Mouse (Mus musculus) skeletal muscle tissue, adult 2 months (tissue): ENCODE data around the gene Hoxa9.

Experiments used
- DNase-seq: peaks from one replicate; pipeline ENCODE4 v3.0.0-alpha.2; 2012; ENCODE audit warnings: low read depth, low spot score

Gene Hoxa9

DNA sequence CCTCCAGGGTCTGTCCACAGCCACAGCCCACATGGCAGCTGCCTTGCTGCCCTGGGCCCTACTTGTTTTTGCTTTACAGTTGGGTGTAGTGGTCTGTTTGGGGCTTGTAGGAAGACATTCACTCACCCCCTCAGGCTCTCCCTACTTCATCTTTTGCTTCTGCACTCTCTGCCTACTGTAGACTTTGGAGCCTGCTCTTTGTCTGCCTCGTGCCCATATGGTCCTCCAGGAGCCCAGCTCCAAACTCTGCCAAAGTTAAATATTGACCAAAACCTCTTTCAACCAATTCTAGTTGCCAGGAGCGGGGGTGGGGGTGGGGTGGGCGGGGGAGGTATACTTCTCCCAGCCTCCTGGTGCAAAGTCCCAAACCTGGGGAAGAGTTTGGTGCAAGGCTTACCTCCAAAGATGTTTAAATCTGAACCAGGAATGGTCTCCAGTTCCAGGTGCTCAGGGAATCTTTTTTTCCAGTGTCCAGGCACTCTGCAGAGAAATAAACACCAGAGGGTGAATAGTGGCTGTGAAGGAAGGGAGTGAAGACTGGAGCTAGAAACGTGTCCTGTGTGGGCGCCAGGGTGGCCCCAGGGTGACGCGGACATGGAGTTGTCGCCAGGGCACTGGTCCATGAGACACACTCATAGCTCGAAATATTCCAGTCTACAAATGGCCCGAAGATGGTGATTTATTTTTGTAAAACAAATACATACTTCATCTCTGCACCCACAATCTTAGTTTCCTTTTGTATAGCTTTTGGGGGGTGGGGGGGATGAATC is 47.4 kb downstream of the Hoxa9 start:
- no peak for DNase-seq

DNA sequence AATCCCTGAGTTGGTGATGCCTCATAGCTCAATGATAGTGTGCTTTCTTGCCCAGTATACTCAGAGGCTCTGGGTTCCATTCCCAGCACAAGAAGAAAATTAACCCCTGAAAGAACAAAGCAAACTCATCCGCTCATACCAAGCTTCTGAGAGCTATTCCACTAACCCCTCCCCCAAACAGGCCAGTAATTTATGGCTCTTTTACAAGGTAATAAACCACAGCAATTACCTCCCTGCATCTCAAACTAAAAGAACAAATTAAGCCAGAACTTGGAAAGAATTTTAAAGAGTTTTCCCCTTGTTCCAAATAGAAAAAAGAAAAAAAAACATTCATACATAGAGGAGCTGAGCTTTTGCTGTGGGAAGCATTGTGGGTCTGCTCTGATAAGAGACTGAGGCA is 48.1 kb downstream of the Hoxa9 start:
- DNase-seq, result no peak

DNA sequence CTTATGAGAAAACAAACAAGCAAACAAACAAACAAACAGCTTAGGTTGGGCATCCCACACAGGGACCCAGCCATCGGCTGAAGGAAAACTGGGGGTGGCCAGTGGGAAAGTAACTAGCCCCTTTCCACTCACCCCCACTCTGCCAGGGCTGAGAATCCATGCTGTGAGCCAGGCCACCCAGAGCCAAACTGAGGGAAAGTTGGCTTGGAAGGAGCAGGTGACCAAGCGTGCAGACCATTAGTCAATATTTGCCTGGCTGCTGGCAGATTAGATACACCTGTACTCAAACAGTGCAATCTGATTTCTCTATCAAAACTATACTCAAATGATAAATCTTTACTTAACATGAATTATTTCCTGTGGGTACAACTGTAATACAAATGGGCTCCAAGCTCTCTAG is 48.9 kb downstream of the Hoxa9 start:
- DNase-seq, result no peak

DNA sequence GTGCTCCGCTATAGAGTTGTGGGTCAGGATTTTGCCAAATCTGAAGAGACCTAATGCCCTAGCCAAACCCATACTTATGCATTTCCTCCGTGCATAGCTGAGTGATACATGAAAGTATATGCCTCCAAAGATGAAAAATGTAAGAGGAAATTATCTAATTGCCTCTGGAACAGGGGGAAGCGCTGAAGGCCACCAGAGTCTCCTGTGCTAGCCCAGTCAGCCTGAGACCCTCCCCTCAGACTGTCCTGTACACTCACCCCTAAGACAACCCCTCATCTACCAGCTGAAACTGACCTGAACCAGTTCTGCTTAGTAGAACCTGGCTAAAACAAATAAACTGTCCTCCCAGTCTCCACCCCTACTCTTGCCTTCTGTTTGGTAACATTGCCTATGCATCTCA is 50.2 kb downstream of the Hoxa9 start:
- no peak for DNase-seq

DNA sequence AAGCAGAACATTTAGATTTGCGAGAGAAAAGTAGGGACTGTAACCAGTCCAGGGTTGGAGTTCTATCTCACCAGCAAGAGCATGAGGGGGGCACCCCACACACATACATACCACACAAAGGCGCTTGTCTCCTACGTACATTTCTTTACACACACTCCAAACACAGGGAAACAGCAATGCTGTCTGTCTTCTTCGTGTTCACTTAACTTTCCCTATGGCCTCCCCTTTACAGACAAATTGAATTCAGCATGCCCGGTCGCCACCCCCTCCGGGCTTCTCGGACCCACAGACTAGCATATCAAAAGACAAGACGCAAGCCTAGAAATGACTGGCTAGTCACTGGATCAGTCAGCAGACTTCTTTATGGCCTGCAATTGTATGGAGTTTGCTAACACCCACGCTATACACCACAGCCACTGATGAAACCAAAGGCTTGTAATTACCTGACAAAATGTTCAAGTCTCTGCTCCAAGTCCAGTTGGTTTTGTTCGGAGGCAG is 50.6 kb downstream of the Hoxa9 start:
- no peak for DNase-seq

DNA sequence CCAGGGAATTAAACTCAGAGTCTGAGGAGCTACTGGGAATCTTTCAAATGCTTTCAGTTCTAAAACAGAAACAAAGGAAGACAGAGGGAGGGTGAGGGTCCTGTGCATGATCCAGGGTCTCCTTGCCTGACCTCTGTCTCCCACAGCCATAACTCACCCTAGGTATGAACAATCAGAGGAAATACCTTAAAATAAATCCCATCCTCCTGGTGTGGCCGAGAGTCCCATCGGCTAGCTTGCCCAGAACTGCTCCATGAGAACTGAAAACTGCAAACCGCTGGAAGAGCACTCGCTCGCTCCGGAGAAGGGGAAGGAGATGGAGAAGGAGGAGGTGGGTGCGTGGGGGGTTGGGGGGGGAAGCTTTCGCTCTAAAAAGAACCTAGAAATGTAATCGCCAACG is 51.2 kb downstream of the Hoxa9 start:
- DNase-seq, result no peak

DNA sequence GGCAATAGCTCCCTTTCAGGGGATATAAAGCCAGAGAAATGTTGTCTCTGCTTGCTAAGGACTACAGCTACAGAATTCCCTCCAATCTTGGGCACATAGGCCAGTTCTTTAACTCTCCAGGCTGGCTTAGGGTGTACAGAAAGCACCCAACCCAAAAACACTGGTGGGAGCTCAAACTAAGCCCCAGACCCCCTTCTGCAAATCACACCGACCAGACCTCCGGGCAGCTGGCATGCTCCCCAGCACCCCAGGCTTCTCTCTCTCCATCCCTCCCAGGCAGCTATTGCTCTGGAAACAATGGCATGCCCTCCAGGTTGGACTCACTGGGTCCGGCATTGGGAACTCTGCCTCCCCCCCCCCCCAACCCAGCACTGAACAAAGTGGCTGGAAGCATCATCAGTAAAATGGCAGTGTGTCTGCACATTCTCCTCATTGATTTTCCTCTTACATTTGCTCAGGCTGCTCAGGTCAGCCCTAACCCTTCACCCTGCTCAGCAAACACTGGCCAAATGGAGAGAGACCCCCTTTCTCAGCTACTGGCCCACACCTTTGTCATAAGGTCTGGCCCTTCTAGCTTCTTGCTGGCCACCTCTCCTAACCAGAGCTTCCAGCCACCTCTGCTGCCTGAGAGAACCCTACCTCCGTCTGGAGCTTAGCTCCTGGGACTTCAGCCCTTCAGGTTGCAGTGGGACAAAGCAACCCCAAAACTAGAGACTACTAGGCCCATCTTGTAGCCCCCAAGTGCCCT is 51.8 kb downstream of the Hoxa9 start:
- no peak for DNase-seq

DNA sequence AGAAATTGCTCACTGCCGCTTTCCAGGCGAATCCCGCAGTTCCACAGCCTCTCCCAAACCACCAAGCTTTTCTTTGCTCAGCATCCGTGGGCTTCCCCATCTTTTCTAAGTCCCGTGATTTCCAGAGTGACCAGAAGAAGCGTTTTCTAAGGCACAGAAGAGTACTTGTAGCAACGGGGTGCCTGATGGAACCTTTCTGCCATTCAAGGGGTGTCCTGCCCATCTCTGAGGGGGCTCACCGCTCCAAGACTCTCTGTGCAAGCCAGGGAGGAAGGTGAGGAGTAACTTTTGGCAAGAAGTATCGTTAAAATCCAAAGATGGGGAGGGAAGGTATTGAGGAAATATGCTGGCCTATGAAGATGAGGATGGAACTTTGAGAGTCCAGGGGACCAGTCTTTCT is 53.1 kb downstream of the Hoxa9 start:
- DNase-seq, result no peak

DNA sequence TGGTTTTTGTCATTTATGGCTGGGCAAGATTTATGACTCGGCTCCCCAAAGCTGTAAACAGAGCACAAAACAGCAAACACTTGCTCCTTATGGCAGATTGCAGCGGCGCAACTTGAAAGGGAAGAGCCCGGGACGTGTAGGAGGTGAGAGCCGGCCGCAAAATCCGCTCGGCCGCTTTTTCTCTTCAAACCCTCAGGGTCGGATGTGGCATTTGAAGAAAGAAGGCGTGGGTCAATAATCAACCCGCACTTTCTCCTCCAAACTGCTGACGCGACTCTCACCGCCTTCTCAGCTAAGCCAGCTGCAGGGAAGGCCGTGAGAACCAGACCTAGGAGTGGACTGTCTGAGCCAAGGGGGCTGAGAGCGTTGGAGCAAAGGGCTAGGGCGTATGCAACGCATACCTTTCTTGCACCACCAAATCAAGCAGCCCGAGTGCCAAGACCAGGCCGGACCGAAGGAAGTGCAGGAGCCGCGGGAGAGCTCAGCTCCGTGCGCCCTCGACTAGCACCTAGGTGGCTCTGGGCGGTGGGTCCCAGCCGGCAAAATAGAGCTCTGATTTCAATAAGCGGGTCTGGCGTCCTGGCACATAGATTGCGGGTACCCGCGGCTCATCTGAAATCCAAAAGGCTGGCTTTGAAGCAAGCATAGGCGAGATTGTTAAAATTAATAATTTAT is 53.7 kb downstream of the Hoxa9 start, which contains the start of gene 5730596B20Rik:
TSS of gene 5730596B20Rik (plus strand) at position 438 of the 675 bp plus-strand sequence.
- no peak for DNase-seq

DNA sequence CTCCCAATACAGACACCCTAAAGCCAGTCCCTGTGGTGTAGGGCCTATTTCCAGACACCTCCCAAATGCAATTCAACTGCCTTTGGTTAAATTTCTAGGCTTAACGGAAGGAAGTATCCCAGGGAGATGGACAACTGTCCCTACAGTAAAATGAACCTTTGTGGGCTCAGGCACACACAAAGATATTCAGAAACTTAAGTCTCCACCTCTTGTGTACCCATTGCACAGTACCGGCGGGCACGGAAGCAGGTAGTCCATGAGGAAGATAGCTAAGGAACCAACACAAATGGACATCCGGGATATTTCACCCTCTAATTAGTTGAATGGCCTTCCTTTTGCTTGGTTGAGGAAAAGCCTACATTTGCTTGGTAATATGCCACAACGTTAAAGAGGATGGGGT is 54.5 kb downstream of the Hoxa9 start:
- DNase-seq, result no peak

DNA sequence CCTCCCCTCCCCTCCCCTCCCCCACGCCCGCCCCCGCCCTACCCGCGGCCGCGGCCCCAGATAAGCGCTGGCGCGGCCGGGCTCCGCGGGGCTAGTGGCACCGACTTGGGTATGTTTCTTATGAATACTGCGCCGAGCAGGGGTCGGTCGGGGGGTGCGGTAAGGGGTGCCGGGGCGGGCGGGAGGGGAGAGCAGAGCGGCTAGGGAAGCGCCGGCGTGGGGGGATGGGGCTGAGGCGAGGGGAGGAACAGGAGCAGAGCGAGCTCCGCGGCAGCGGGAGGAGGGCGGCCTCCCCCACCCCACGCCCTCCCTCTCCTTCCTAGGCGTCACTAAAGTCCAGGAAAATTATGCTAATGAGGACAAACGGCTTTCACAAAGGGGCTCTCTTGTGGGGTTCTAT is 55.0 kb downstream of the Hoxa9 start:
- DNase-seq, result no peak

DNA sequence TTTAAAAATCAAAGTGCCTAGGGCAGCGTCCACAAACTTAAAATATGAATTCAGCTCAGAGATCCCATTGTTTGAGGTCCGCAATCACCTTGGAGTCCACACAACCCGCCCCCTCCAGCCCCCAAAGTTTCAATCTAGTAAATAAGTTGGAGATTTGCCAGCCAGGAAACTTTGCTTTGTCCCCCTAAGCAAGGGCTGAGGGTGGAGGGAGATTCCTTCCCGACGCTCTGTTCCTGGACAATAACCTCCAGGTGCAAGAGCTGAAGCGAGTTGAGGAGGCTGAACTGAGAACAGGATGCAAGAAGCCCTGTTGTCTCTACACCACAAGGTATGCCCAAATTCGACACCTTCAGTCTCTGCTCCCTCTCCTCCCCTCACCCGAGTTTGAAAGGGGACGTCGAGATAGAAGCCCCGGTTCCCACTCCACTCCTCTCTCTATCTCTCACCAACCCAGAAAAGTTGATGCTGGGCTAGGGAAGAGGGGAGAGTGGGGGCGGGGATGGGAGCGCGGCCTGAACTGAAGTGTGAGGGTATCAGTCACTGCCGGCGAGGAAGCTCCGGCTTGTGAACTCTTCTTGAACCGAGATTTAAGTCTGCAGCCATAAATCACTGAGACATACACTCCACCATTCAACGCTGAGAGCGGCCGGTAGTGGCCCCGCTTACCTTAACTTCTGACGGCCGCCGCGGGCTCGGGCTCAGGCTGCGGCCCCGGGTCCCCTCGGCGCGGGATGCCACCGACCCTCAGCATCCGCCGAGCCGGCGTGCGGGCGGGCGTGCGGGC is 55.7 kb downstream of the Hoxa9 start:
- no peak for DNase-seq

DNA sequence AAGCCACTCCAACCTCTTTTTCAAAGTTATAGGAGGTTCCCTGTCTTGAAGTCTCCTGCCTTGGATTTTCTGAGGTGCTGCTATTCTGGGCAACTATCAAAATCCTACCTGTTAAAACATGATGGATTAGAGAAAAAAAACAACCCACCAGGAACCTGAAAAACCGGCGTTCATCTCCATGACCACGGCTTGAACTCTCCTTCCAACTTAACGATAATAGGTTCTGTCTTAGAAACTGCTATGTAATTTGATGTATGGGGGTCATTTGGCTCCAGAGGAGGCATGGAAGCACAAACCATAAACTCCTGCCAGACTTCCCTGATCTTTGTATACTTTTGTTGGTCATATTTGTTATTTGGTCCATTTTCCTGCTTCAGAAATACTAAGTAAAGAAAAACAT is 57.2 kb downstream of the Hoxa9 start:
- DNase-seq, result no peak
